13 mouse cellular contexts compared by ENCODE assay signal in the genomic region with DNA sequence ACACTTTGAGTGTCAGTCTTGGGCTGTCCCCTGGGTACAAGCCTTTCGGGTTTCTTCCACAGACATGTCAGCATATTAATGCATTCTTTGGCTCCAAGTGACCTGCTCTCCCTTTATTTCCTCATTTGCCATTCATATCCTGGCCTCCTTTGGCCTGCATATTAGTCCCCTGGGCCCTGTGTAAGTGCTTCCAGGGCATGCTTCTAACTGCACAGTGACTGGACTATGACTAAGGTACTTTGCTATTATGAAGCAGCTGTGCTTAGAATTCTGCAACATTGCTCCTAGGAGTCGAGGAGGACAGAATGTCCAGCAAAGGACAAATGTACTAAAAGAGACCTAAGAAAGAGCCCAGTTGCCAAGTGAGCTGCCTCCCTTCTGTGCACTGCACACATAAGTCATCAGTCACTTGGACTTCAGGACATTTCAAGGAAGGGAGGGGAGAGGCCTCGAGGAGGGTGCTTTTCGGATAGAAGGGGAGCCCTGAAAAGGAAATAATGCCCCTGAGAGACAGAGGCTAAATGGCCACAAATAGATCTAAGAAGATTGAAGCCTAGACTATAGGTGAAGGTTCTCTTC.
A peak's percentile ranks its signal among the peaks of the same experiment; 100 is the strongest.
DNase-seq lines count a peak whose midpoint lies in the region; ATAC-seq and TF ChIP-seq lines count a peak whose summit lies in the region.
"Had no signal": no experiment of that assay in that cellular context is flagged by ENCODE, and none has a peak within 500 bp of the region (broad histone marks: within the 10 kb centered on the region; RNA-seq: fewer than 3 reads in every experiment).

No protein-coding gene starts in this region.

- DNase-seq in hindbrain, embryonic 11.5 days (ENCODE audit: low spot score) = peak; percentile 17
- DNase-seq in fibroblast of lung, adult 2 months (ENCODE audit: low read depth) = peak; percentile 5
- peak; percentile 3 for DNase-seq in heart, postnatal 25 days (ENCODE audit: low spot score)
- DNase-seq in kidney, postnatal 25 days = peak; percentile 18 to 56
- no peak for DNase-seq in liver, postnatal 0 days
- DNase-seq: cerebellum, adult 2 months; embryo, embryonic 11 days; lung, postnatal 10 days had no signal

- H3K9me3 ChIP-seq in hindbrain, embryonic 11.5 days (ENCODE audit: control insufficient read depth, low read length) = no peaks in the 10 kb centered on the region
- H3K9me3 ChIP-seq in hindbrain, embryonic 12.5 days (replicated peaks) = no peaks in the 10 kb centered on the region
- H3K9me3 ChIP-seq in liver, postnatal 0 days (ENCODE audit: low read length) = no peaks in the 10 kb centered on the region

- ATAC-seq in hindbrain, embryonic 11.5 days (ENCODE audit: low FRiP score) = no peak
- no peak for ATAC-seq in hindbrain, embryonic 12.5 days (ENCODE audit: low FRiP score)
- ATAC-seq in megakaryocyte, adult 5-6 weeks (ENCODE audit: poor library complexity, severe bottlenecking) = no peak
- ATAC-seq in liver, postnatal 0 days = no peak

- intact Hi-C loops in heart, postnatal 25 days (cut with DNase I) = no loop called here

- WGBS in hindbrain, embryonic 11.5 days = 64% methylated on average over 4 of the region's 4 CpGs
- 62% methylated on average over 4 of the region's 4 CpGs for WGBS in hindbrain, embryonic 12.5 days
- WGBS in liver, postnatal 0 days (ENCODE audit: insufficient replicate concordance) = 62% methylated on average over 4 of the region's 4 CpGs

- no peaks in the 10 kb centered on the region for H3K4me1 ChIP-seq in hindbrain, embryonic 11.5 days (replicated peaks; ENCODE audit: control insufficient read depth, insufficient read depth, low read length)
- 0 out of 2 replicates have a peak, but pooled peaks cover 3% of the 10 kb centered on the region for H3K4me1 ChIP-seq in hindbrain, embryonic 12.5 days
- no peaks in the 10 kb centered on the region for H3K4me1 ChIP-seq in liver, postnatal 0 days (ENCODE audit: insufficient read depth)

- no peak overlapping the region for H3K9ac ChIP-seq in hindbrain, embryonic 11.5 days (ENCODE audit: low read depth, low read length)
- no peak overlapping the region for H3K9ac ChIP-seq in hindbrain, embryonic 12.5 days
- no peak overlapping the region for H3K9ac ChIP-seq in liver, postnatal 0 days (replicated peaks)

- TF ChIP-seq EP300 in liver, postnatal 0 days (IDR thresholded peaks at IDR 0.05; ENCODE audit: low read depth) = no peak

- TF ChIP-seq CTCF in liver, postnatal 0 days (IDR thresholded peaks at IDR 0.05; ENCODE audit: low read depth) = no peak

- no peaks in the 10 kb centered on the region for H3K36me3 ChIP-seq in hindbrain, embryonic 11.5 days (ENCODE audit: control insufficient read depth, insufficient read depth, low read length)
- H3K36me3 ChIP-seq in hindbrain, embryonic 12.5 days = no peaks in the 10 kb centered on the region
- H3K36me3 ChIP-seq in liver, postnatal 0 days (replicated peaks; ENCODE audit: insufficient read depth, low read length) = no peaks in the 10 kb centered on the region

- H3K4me2 ChIP-seq in hindbrain, embryonic 11.5 days (replicated peaks; ENCODE audit: low read depth, low read length) = no peak overlapping the region
- no peak overlapping the region for H3K4me2 ChIP-seq in hindbrain, embryonic 12.5 days (replicated peaks)
- no peak overlapping the region for H3K4me2 ChIP-seq in liver, postnatal 0 days (ENCODE audit: low read depth, low read length)
- H3K4me2 ChIP-seq: liver, embryonic 11.5 days; midbrain, embryonic 11.5 days had no signal

- H3K27me3 ChIP-seq in hindbrain, embryonic 11.5 days (ENCODE audit: control insufficient read depth, insufficient read depth, low read length) = no peaks in the 10 kb centered on the region
- H3K27me3 ChIP-seq in hindbrain, embryonic 12.5 days = no peaks in the 10 kb centered on the region
- no peaks in the 10 kb centered on the region for H3K27me3 ChIP-seq in liver, postnatal 0 days (ENCODE audit: insufficient read depth, low read length)

- H3K4me3 ChIP-seq in hindbrain, embryonic 11.5 days (ENCODE audit: low read depth, low read length) = no peak overlapping the region
- H3K4me3 ChIP-seq in hindbrain, embryonic 12.5 days = no peak overlapping the region
- H3K4me3 ChIP-seq in liver, postnatal 0 days (ENCODE audit: low read depth, low read length) = no peak overlapping the region
- H3K4me3 ChIP-seq: layer of hippocampus, adult 2 months had no signal

- no peak overlapping the region for H3K27ac ChIP-seq in hindbrain, embryonic 11.5 days (ENCODE audit: low read depth, low read length)
- no peak overlapping the region for H3K27ac ChIP-seq in hindbrain, embryonic 12.5 days
- no peak overlapping the region for H3K27ac ChIP-seq in liver, postnatal 0 days (ENCODE audit: low read depth)
- H3K27ac ChIP-seq: layer of hippocampus, adult 2 months had no signal
